Mouse (Mus musculus) ES-Bruce4 (cell line): ENCODE measurements around the gene Cnst. TPM values are rescaled to one million over a fixed set of nuclear protein-coding genes. Genes with fewer than 3 reads are reported as not detected.

Experiments
- H3K27ac ChIP-seq: 2 replicates; pipeline ENCODE4 v1.5.1; 2012; ENCODE audit warnings: low read length, inconsistent platforms; ENCODE audit not compliant: insufficient read depth
- H3K27me3 ChIP-seq: 2 replicates; pipeline ENCODE4 v1.6.1; 2012; ENCODE audit warnings: mild to moderate bottlenecking, low read length, inconsistent platforms; ENCODE audit not compliant: control insufficient read depth, poor library complexity, insufficient read depth, severe bottlenecking
- H3K36me3 ChIP-seq: 2 replicates; pipeline ENCODE4 v1.6.1; 2012; ENCODE audit warnings: inconsistent platforms, mild to moderate bottlenecking, low read length, moderate library complexity; ENCODE audit not compliant: control insufficient read depth, poor library complexity, insufficient read depth, severe bottlenecking
- H3K4me1 ChIP-seq: one replicate; pipeline ENCODE4 v1.8.1; 2011; ENCODE audit warnings: low read length; ENCODE audit not compliant: control insufficient read depth, insufficient read depth
- H3K4me3 ChIP-seq: 2 replicates; pipeline ENCODE4 v1.5.1; 2011; ENCODE audit warnings: low read depth, mild to moderate bottlenecking, low read length
- H3K9ac ChIP-seq: 2 replicates; pipeline ENCODE4 v1.6.1; 2012; ENCODE audit warnings: low read depth, mild to moderate bottlenecking, inconsistent platforms; ENCODE audit not compliant: poor library complexity, severe bottlenecking
- H3K9me3 ChIP-seq: replicated peaks from 2 replicates; pipeline ENCODE4 v1.6.1; 2012; ENCODE audit warnings: mild to moderate bottlenecking, low read length, inconsistent platforms; ENCODE audit not compliant: control insufficient read depth, poor library complexity, insufficient read depth, severe bottlenecking
- CTCF ChIP-seq: IDR thresholded peaks from one replicate; pipeline ENCODE4 v1.8.1; 2011; ENCODE audit warnings: low read depth, low read length
- EP300 ChIP-seq: IDR thresholded peaks from 2 replicates; pipeline ENCODE4 v1.6.1; 2011; ENCODE audit warnings: low read depth, low read length; ENCODE audit not compliant: insufficient read depth
- POLR2A ChIP-seq: IDR thresholded peaks from one replicate; pipeline ENCODE4 v1.8.1; 2011; ENCODE audit warnings: low read length; ENCODE audit not compliant: insufficient read depth
- polyA plus RNA-seq: library from polyadenylated mRNA; stranded (reverse); fragments of >200 nt; gene quantifications from 2 replicates; pipeline ENCODE4 v1.2.4, GENCODE M21; 2011; ENCODE audit warnings: low read depth; ENCODE audit not compliant: missing spikeins, insufficient read depth, insufficient read length

Cnst gene
- polyA plus RNA-seq, 1 experiment = 10.2 TPM

DNA sequence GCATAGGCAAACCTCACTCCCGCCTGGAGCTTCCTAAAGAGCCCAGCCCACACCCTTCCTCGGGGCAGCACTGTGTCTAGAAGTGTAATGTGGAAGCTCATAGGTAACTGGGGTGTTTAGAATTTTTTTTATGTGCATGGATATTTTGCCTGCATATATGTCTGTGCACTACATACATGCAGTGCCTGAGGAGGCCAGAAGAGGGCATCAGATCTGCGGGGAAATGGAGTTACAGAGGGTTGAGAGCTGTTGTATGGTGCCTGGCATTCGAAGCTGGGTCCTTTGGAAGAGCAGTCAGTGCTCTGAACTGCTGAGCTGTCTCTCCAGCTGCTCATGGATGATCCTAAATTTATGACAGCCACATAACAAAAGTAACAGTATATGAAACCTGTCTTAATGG, 77.5 kb downstream of the Cnst start:
- no peak overlapping the region for H3K27ac ChIP-seq
- no peaks in the 10 kb centered on the region for H3K36me3 ChIP-seq
- no peak overlapping the region for H3K9ac ChIP-seq

DNA sequence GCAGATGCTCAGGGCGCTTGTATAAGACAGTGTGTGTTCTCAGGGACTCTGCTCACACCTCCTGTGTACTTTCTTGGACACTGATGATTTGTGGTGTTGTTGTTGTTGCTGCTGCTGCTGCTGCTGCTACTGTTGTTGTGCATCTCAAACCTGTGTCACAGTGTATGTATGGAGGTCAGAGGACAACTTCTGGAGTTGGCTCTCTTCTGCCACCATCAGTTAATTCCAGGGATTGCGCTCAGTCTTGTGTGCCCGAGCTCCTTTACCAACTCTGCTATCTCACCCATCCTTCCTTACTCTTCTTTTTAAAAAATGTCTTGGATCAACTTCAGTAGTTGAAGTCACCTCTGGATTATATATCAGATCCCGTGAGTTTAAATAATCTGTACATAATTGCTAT, 78.2 kb downstream of the Cnst start:
- H3K36me3 ChIP-seq = no peaks in the 10 kb centered on the region
- no peaks in the 10 kb centered on the region for H3K9me3 ChIP-seq
- peak; percentile 49 for TF ChIP-seq CTCF
- no peak for TF ChIP-seq POLR2A
- no peaks in the 10 kb centered on the region for H3K27me3 ChIP-seq
- H3K4me3 ChIP-seq = no peak overlapping the region
- H3K4me1 ChIP-seq = peaks cover 7% of the 10 kb centered on the region
- no peak overlapping the region for H3K9ac ChIP-seq
- H3K27ac ChIP-seq = no peak overlapping the region

More for the DNA sequence above, 77.5 kb downstream of the Cnst start:
- H3K27me3 ChIP-seq = no peaks in the 10 kb centered on the region
- no peak overlapping the region for H3K4me3 ChIP-seq
- TF ChIP-seq CTCF = peak; percentile 54
- TF ChIP-seq EP300 = no peak
- peaks cover 3% of the 10 kb centered on the region for H3K4me1 ChIP-seq
- H3K9me3 ChIP-seq = no peaks in the 10 kb centered on the region

DNA sequence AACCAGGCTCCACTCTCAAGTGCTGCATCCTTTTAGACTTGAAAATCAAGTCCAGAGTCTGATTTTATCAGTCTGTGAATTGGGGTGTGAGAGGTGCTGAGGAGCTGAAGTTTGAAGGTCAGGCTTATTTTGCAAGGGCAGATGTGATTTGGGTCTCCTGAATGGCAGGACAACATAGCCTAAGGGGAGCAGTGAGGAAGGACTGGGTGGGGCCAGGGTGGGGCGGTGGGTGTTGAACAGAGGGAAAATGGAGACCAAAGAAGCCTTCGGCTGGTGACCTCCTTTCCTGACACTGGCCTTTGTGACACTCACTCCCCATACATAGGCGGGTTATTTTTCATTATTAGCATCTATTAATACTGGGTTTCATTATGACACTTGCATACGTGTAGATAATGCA, 81.7 kb downstream of the Cnst start:
- H3K9me3 ChIP-seq = no peaks in the 10 kb centered on the region
- H3K27ac ChIP-seq = peak overlapping the region; percentile 81
- H3K9ac ChIP-seq = no peak overlapping the region
- H3K27me3 ChIP-seq = no peaks in the 10 kb centered on the region
- peaks cover 7% of the 10 kb centered on the region for H3K4me1 ChIP-seq
- H3K36me3 ChIP-seq = no peaks in the 10 kb centered on the region
- H3K4me3 ChIP-seq = no peak overlapping the region
- TF ChIP-seq EP300 (peak; percentile 93), CTCF (no peak)

DNA sequence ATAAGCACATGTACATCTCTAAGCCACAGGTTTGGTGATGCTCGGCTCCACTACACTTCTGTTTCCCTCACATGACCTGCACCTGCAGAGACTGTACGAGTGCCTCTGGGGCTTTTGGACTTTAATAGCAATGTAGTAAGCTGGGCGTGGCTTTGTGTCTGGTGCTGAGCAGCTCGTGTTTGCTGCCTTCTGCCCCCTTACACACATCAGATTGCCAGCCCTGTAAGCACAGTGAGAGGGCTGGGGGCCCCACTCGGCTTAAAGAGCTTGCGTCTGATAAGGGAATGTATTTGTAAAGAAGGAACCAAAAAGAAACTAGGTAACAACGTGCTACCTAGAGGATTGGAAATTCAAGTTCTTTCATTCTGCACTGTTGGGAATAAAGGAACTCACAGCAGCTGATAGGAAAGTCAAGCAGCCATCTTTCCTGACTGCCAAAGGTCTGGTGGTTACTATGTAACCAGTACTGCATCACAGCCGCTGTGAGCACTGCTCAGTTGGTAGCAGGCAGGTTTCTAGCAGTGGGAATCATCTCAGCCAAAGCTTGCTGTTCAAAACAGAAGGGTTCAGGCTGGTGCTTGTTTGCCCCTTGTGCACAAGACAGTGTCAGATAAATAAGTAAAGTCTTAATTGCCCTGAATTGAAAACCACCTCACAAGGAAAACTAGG, 82.4 kb downstream of the Cnst start:
- no peaks in the 10 kb centered on the region for H3K9me3 ChIP-seq
- no peak overlapping the region for H3K9ac ChIP-seq
- H3K4me1 ChIP-seq = peaks cover 7% of the 10 kb centered on the region
- TF ChIP-seq POLR2A (no peak), EP300 (peak; percentile 60)
- H3K27me3 ChIP-seq = no peaks in the 10 kb centered on the region
- H3K36me3 ChIP-seq = no peaks in the 10 kb centered on the region
- H3K27ac ChIP-seq = peak overlapping the region; percentile 73
- H3K4me3 ChIP-seq = no peak overlapping the region

DNA sequence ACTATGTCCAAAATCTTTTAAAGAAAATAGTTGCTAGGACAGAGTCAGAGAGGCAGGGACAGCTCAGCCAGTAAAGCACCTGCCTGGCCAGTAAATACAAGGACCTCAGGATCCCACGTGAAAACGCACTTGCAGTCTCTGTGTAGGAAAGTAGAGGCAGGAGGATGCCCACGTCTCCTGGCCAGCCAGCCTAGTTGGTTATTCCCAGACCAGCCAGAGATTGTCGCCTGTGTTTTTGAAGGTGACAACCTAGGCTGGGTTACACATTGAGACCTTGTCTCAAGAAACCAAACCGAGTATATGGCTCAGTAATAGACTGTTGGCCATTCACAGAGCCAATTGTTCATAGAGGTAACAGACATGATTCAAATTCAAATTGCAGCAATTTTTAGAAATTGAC, 83.1 kb downstream of the Cnst start:
- Histone ChIP-seq H3K27me3 (no peaks in the 10 kb centered on the region), H3K4me3 (no peak overlapping the region), H3K9ac (no peak overlapping the region), H3K4me1 (peaks cover 7% of the 10 kb centered on the region), H3K9me3 (no peaks in the 10 kb centered on the region), H3K36me3 (no peaks in the 10 kb centered on the region), H3K27ac (no peak overlapping the region)
- TF ChIP-seq EP300 = no peak
- TF ChIP-seq CTCF = no peak
- no peak for TF ChIP-seq POLR2A

DNA sequence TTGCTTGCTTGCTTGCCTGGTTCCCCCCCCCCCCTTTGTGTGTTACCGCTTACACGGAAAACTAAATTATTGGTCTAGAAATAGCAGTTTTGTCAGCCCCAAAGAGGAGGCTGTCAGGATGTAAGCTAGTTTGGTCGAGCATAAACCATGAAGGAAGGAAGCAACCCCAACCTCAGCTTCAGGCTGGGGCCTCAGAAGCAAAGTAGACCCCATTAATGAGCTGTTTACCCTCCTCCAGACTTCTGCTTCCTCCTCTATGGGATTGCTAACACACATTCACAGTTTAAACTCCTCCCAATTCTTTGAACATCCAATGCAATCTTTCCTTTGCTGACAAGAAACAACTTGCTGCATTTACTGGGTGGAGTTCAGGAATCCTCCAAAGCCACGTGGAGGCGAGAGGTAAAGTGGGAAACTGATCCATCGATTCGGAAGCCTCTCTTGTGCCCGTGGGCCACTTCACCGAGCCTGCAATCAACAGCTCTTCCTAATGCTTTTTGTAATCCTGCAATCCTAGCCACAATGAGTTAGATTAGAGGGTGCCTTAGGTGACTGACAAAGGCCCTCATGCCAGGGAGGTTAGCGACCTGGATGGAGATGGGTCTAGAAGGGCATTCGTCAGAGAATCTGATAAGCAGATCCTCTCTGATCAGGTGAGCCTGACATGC, 86.7 kb downstream of the Cnst start:
- no peak overlapping the region for H3K4me3 ChIP-seq
- H3K9me3 ChIP-seq = peaks cover 7% of the 10 kb centered on the region
- H3K4me1 ChIP-seq = peaks cover 5% of the 10 kb centered on the region
- TF ChIP-seq CTCF (no peak), POLR2A (no peak), EP300 (no peak)
- H3K27me3 ChIP-seq = no peaks in the 10 kb centered on the region
- no peak overlapping the region for H3K9ac ChIP-seq
- no peaks in the 10 kb centered on the region for H3K36me3 ChIP-seq
- H3K27ac ChIP-seq = no peak overlapping the region
